Mouse (Mus musculus): Measurements from ENCODE around the gene Cdh7. TPM values are rescaled to one million over a fixed set of nuclear protein-coding genes. Genes with fewer than 3 reads are reported as not detected.

Gene Cdh7
- polyA plus RNA-seq (2015; fragmentation: Illumina TruSeq; extraction: RNeasy Lipid Tissue Mini Kit (QIAGEN cat#74804); ENCODE audit: insufficient read depth, low replicate concordance): not detected

DNA sequence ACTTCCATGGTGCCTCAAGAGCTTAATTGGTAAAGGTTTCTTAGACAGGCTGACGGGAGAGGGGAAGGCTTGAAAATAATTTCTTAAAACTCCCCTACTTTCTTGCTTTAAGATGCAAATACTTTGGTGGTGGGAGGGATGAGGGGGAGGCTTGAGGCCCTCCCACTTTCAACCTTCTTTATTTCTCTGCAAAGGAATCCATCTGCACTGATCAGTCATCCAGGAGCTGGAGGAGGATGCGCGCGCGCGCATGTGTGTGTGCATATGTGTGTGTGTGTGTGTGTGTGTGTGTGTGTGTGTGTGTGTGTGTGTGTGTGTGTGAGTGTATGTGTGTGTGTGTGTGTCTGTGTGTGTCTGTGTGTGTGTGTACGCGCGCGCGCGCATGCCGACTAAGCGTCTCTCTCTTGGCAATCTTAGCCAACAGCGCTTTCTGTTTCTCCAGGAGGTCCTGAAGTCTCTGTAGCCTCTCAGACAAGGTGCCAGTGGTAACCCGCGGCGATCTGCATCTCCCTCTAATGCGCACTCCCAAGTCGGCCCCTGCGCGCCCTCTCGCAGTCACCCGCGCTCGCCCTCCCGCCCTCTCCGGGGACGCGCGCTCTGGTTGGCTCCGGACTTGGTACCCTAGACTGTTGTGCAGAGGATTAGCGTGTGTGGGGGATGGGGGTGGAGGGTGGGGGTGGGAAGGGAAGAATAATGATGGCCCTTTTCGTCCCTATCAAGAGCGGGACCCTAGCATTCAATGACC lies at the start of gene Cdh7:
Cdh7 (plus strand) TSS at position 368 of the 745 bp plus-strand sequence.

